Comparison of ENCODE assay signal across 10 mouse cellular contexts in genomic region chr13:109837453-109837852, GRCm38 (mm10).
DNase-seq lines count a peak whose midpoint lies in the region; ATAC-seq and TF ChIP-seq lines count a peak whose summit lies in the region.
"Had no signal": no experiment of that assay in that cellular context is flagged by ENCODE, and none has a peak within 500 bp of the region (broad histone marks: within the 10 kb centered on the region; RNA-seq: fewer than 3 reads in every experiment).

No protein-coding gene starts in this region.

- H3K27me3 ChIP-seq in heart, postnatal 0 days (ENCODE audit: control insufficient read depth, insufficient read depth, low read length): no peaks in the 10 kb centered on the region
- no peaks in the 10 kb centered on the region for H3K27me3 ChIP-seq in embryonic facial prominence, embryonic 14.5 days (replicated peaks; ENCODE audit: control insufficient read depth, insufficient read depth, low read length)
- H3K27me3 ChIP-seq in forebrain, embryonic 10.5 days (ENCODE audit: poor library complexity, severe bottlenecking): no peaks in the 10 kb centered on the region
- H3K27me3 ChIP-seq: neural tube, embryonic 12.5 days had no signal

- TF ChIP-seq EP300 in heart, postnatal 0 days (IDR thresholded peaks at IDR 0.05; ENCODE audit: low read depth): no peak

- H3K4me2 ChIP-seq in heart, postnatal 0 days (ENCODE audit: low read depth, low read length): peak overlapping the region; percentile 19; the same call in 1 of the 2 replicates
- H3K4me2 ChIP-seq in embryonic facial prominence, embryonic 14.5 days (ENCODE audit: low read depth, low read length): no peak overlapping the region; the same call in 1 of the 2 replicates
- H3K4me2 ChIP-seq: neural tube, embryonic 12.5 days had no signal

- DNase-seq in heart, postnatal 0 days (ENCODE audit: low spot score): no peak
- DNase-seq in heart, postnatal 25 days (ENCODE audit: low spot score): no peak
- peak; percentile 77 for DNase-seq in CD4-positive, CD25-positive, alpha-beta regulatory T cell, adult 2 months (ENCODE audit: low read depth, low spot score)
- peak; percentile 60 for DNase-seq in embryonic facial prominence, embryonic 14.5 days (ENCODE audit: low spot score)
- peak; percentile 7 for DNase-seq in lung, postnatal 14 days
- DNase-seq in urinary bladder, postnatal 25 days (ENCODE audit: low spot score): no peak
- no peak for DNase-seq in ovary, postnatal 14 days (ENCODE audit: low spot score)
- DNase-seq in forebrain, embryonic 10.5 days (ENCODE audit: extremely low spot score, low spot score): no peak

- H3K27ac ChIP-seq in heart, postnatal 0 days (ENCODE audit: low read depth): peak overlapping the region; percentile 18; the same call in 1 of the 2 replicates
- no peak overlapping the region for H3K27ac ChIP-seq in embryonic facial prominence, embryonic 14.5 days (replicated peaks; ENCODE audit: low read depth, low read length)
- no peak overlapping the region for H3K27ac ChIP-seq in forebrain, embryonic 10.5 days
- H3K27ac ChIP-seq: macrophage; neural tube, embryonic 12.5 days had no signal

- H3K36me3 ChIP-seq in heart, postnatal 0 days (replicated peaks; ENCODE audit: control insufficient read depth, insufficient read depth, low read length): no peaks in the 10 kb centered on the region
- no peaks in the 10 kb centered on the region for H3K36me3 ChIP-seq in embryonic facial prominence, embryonic 14.5 days (ENCODE audit: control insufficient read depth, insufficient read depth, low read length)
- no peaks in the 10 kb centered on the region for H3K36me3 ChIP-seq in forebrain, embryonic 10.5 days (replicated peaks)
- H3K36me3 ChIP-seq: neural tube, embryonic 12.5 days had no signal

- no peaks in the 10 kb centered on the region for H3K4me1 ChIP-seq in heart, postnatal 0 days (ENCODE audit: control insufficient read depth, insufficient read depth)
- H3K4me1 ChIP-seq in embryonic facial prominence, embryonic 14.5 days (ENCODE audit: control insufficient read depth, insufficient read depth, low read length): no peaks in the 10 kb centered on the region
- peaks cover 7% of the 10 kb centered on the region; the same call in 1 of the 2 replicates for H3K4me1 ChIP-seq in forebrain, embryonic 10.5 days
- H3K4me1 ChIP-seq: neural tube, embryonic 12.5 days had no signal

- H3K4me3 ChIP-seq in heart, postnatal 0 days (ENCODE audit: low read depth, low read length): no peak overlapping the region
- no peak overlapping the region for H3K4me3 ChIP-seq in embryonic facial prominence, embryonic 14.5 days (ENCODE audit: low read depth, low read length)
- no peak overlapping the region for H3K4me3 ChIP-seq in forebrain, embryonic 10.5 days
- H3K4me3 ChIP-seq: neural tube, embryonic 12.5 days had no signal

- no peaks in the 10 kb centered on the region for H3K9me3 ChIP-seq in heart, postnatal 0 days (replicated peaks; ENCODE audit: control insufficient read depth, low read length)
- H3K9me3 ChIP-seq in embryonic facial prominence, embryonic 14.5 days (ENCODE audit: control insufficient read depth, low read length): no peaks in the 10 kb centered on the region
- no peaks in the 10 kb centered on the region for H3K9me3 ChIP-seq in forebrain, embryonic 10.5 days
- H3K9me3 ChIP-seq: neural tube, embryonic 12.5 days had no signal

- WGBS in heart, postnatal 0 days: 60% methylated on average over 11 of the region's 11 CpGs
- 49% methylated on average over 11 of the region's 11 CpGs for WGBS in embryonic facial prominence, embryonic 14.5 days
- 95% methylated on average over 11 of the region's 11 CpGs for WGBS in forebrain, embryonic 10.5 days

- no peak for ATAC-seq in heart, postnatal 0 days (ENCODE audit: insufficient read depth, low read depth)
- no peak for ATAC-seq in embryonic facial prominence, embryonic 14.5 days (ENCODE audit: low read depth)

- intact Hi-C loops in heart, postnatal 25 days (cut with DNase I): no loop called here

- no peak for TF ChIP-seq CTCF in heart, postnatal 0 days (IDR thresholded peaks at IDR 0.05; ENCODE audit: low read depth)

- H3K9ac ChIP-seq in heart, postnatal 0 days (replicated peaks; ENCODE audit: low read depth, low read length): no peak overlapping the region
- no peak overlapping the region for H3K9ac ChIP-seq in embryonic facial prominence, embryonic 14.5 days (ENCODE audit: low read depth, low read length)
- H3K9ac ChIP-seq: neural tube, embryonic 12.5 days had no signal

Comparison
In these comparisons a context has a peak if more than half of its experiments do, and no peak if none do; other contexts are left out.
1. DNase-seq: peak in CD4-positive, CD25-positive, alpha-beta regulatory T cell, adult 2 months (single experiment), embryonic facial prominence, embryonic 14.5 days (single experiment) and lung, postnatal 14 days (single experiment); none in heart, postnatal 0 days (single experiment), heart, postnatal 25 days (single experiment), urinary bladder, postnatal 25 days (single experiment), ovary, postnatal 14 days (single experiment) and forebrain, embryonic 10.5 days (single experiment).